Mouse (Mus musculus) limb, embryonic 11.5 days (tissue): ENCODE results near the gene Bcl6. TPM values are rescaled to one million over a fixed set of nuclear protein-coding genes. Genes with fewer than 3 reads are reported as not detected.

Experiments used
- ATAC-seq: fragments of 200-750 bp; cut with Nextera tagmentation; 2 replicates; pipeline ENCODE4 v1.8.0; 2017; ENCODE audit warnings: low read depth; ENCODE audit not compliant: insufficient number of reproducible peaks, low FRiP score, low TSS enrichment
- DNase-seq: peaks from one replicate; pipeline ENCODE4 v3.0.0-alpha.2; 2015; ENCODE audit warnings: low spot score
- H3K27ac ChIP-seq: fragments of 300-500 bp; sonication (generic); replicated peaks from 2 replicates; pipeline ENCODE4 v1.5.1; 2014; ENCODE audit warnings: low read depth, mild to moderate bottlenecking, low read length
- H3K27me3 ChIP-seq: fragments of 300-500 bp; sonication (generic); 2 replicates; pipeline ENCODE4 v1.6.1; 2014; ENCODE audit warnings: mild to moderate bottlenecking, low read length, mixed read lengths; ENCODE audit not compliant: control insufficient read depth, insufficient read depth
- H3K36me3 ChIP-seq: fragments of 300-500 bp; sonication (generic); 2 replicates; pipeline ENCODE4 v1.6.1; 2014; ENCODE audit warnings: mild to moderate bottlenecking, low read length, moderate library complexity, mixed read lengths; ENCODE audit not compliant: control insufficient read depth, insufficient read depth
- H3K4me1 ChIP-seq: fragments of 300-500 bp; sonication (generic); 2 replicates; pipeline ENCODE4 v1.6.1; 2014; ENCODE audit warnings: low read length, mixed read lengths; ENCODE audit not compliant: control insufficient read depth, insufficient read depth
- H3K4me2 ChIP-seq: fragments of 300-500 bp; sonication (generic); 2 replicates; pipeline ENCODE4 v1.6.1; 2014; ENCODE audit warnings: low read depth, mild to moderate bottlenecking, moderate library complexity; ENCODE audit not compliant: severe bottlenecking
- H3K4me3 ChIP-seq: fragments of 300-500 bp; sonication (generic); 2 replicates; pipeline ENCODE4 v1.5.1; 2014; ENCODE audit warnings: low read depth, low read length
- H3K9ac ChIP-seq: fragments of 300-500 bp; sonication (generic); 2 replicates; pipeline ENCODE4 v1.6.1; 2014; ENCODE audit warnings: mild to moderate bottlenecking, low read length
- H3K9me3 ChIP-seq: fragments of 300-500 bp; sonication (generic); 2 replicates; pipeline ENCODE4 v1.6.1; 2016; ENCODE audit warnings: low read length; ENCODE audit not compliant: control insufficient read depth
- WGBS: fragments of 180-500 bp; shearing (Covaris S2); extraction: QIAGEN DNeasy Blood & Tissue Kit; methylation state at CpG from one replicate; pipeline ENCODE4 v1.1.7; 2014; 5-methylcytosine and 5-hydroxymethylcytosine counted together
- polyA plus RNA-seq: library from polyadenylated mRNA; unstranded; fragments of >200 nt; fragmentation: Nextera tagmentation; extraction: Ambion mirVana; gene quantifications from 2 replicates; pipeline ENCODE4 v1.2.1, GENCODE M21; 2014

Bcl6 gene
- polyA plus RNA-seq, result 0.23 and 0.24 TPM in 2 replicates

- no peaks in the 10 kb centered on the region for H3K36me3 ChIP-seq
- H3K27me3 ChIP-seq, result peaks cover 10% of the 10 kb centered on the region; the same call in 1 of the 2 replicates
- H3K4me2 ChIP-seq, result peak within 1 kb of the TSS; percentile 87
- peak within 1 kb of the TSS; percentile 99 for H3K27ac ChIP-seq
- H3K4me1 ChIP-seq, result peaks cover 19% of the 10 kb centered on the region; the same call in 1 of the 2 replicates
- peak within 1 kb of the TSS; percentile 86 for H3K9ac ChIP-seq
- DNase-seq (peak; percentile 87), ATAC-seq (peak; percentile 71)
- H3K9me3 ChIP-seq, result no peaks in the 10 kb centered on the region
- under 1% methylated on average over 68 of the region's 68 CpGs for WGBS
- peak within 1 kb of the TSS; percentile 59 for H3K4me3 ChIP-seq
Measured at GRCm38 (mm10) chr16:23988466-23989208, at the start of gene Bcl6, which contains the start of gene Gm37419. Bcl6 (minus strand) TSS chr16:23988852. Gm37419 (plus strand) TSS chr16:23988482.

- Histone ChIP-seq H3K9me3 (no peaks in the 10 kb centered on the region), H3K9ac (no peak overlapping the region), H3K36me3 (no peaks in the 10 kb centered on the region), H3K27me3 (no peaks in the 10 kb centered on the region), H3K4me2 (no peak overlapping the region), H3K4me1 (no peaks in the 10 kb centered on the region), H3K27ac (no peak overlapping the region), H3K4me3 (no peak overlapping the region)
- no peak for DNase-seq
- no peak for ATAC-seq
- WGBS, result 86% methylated on average over 3 of the region's 3 CpGs
Measured at GRCm38 (mm10) chr16:24036398-24036797, 47.7 kb upstream of the Bcl6 start.

- ATAC-seq, result no peak
- H3K4me2 ChIP-seq, result no peak overlapping the region
Measured at GRCm38 (mm10) chr16:24035767-24036166, 47.1 kb upstream of the Bcl6 start.

GRCm38 (mm10) chr16:24034450-24034849, 45.8 kb upstream of the Bcl6 start:
- no peak for ATAC-seq
- Histone ChIP-seq H3K9ac (no peak overlapping the region), H3K4me2 (no peak overlapping the region), H3K4me1 (no peaks in the 10 kb centered on the region), H3K36me3 (no peaks in the 10 kb centered on the region), H3K4me3 (no peak overlapping the region), H3K9me3 (no peaks in the 10 kb centered on the region), H3K27me3 (no peaks in the 10 kb centered on the region), H3K27ac (no peak overlapping the region)
- DNase-seq, result no peak
- WGBS, result 54% methylated on average over 2 of the region's 2 CpGs

More at GRCm38 (mm10) chr16:24035767-24036166, 47.1 kb upstream of the Bcl6 start:
- Histone ChIP-seq H3K36me3 (no peaks in the 10 kb centered on the region), H3K27ac (no peak overlapping the region), H3K9me3 (no peaks in the 10 kb centered on the region), H3K4me3 (no peak overlapping the region), H3K9ac (no peak overlapping the region), H3K4me1 (no peaks in the 10 kb centered on the region), H3K27me3 (no peaks in the 10 kb centered on the region)
- DNase-seq, result no peak

GRCm38 (mm10) chr16:24033259-24033658, 44.6 kb upstream of the Bcl6 start:
- Histone ChIP-seq H3K9me3 (no peaks in the 10 kb centered on the region), H3K9ac (no peak overlapping the region), H3K36me3 (no peaks in the 10 kb centered on the region), H3K27ac (no peak overlapping the region), H3K27me3 (no peaks in the 10 kb centered on the region), H3K4me1 (no peaks in the 10 kb centered on the region), H3K4me3 (no peak overlapping the region), H3K4me2 (no peak overlapping the region)
- ATAC-seq (no peak), DNase-seq (no peak)
- 90% methylated on average over 5 of the region's 5 CpGs for WGBS

- WGBS, result 76% methylated on average over 2 of the region's 2 CpGs
- H3K4me2 ChIP-seq, result no peak overlapping the region
- H3K27me3 ChIP-seq, result no peaks in the 10 kb centered on the region
- no peaks in the 10 kb centered on the region for H3K4me1 ChIP-seq
- no peak for ATAC-seq
- no peak overlapping the region for H3K9ac ChIP-seq
- no peaks in the 10 kb centered on the region for H3K36me3 ChIP-seq
- no peak for DNase-seq
- no peaks in the 10 kb centered on the region for H3K9me3 ChIP-seq
- H3K4me3 ChIP-seq, result no peak overlapping the region
- no peak overlapping the region for H3K27ac ChIP-seq
Measured at GRCm38 (mm10) chr16:24029965-24030672, 41.5 kb upstream of the Bcl6 start.

- no peak overlapping the region for H3K4me3 ChIP-seq
- H3K27me3 ChIP-seq, result no peaks in the 10 kb centered on the region
- 52% methylated on average over 7 of the region's 7 CpGs for WGBS
- H3K36me3 ChIP-seq, result no peaks in the 10 kb centered on the region
- DNase-seq, result no peak
- no peaks in the 10 kb centered on the region for H3K9me3 ChIP-seq
- no peak overlapping the region for H3K9ac ChIP-seq
- H3K27ac ChIP-seq, result no peak overlapping the region
- ATAC-seq, result no peak
- no peak overlapping the region for H3K4me2 ChIP-seq
- H3K4me1 ChIP-seq, result no peaks in the 10 kb centered on the region
Measured at GRCm38 (mm10) chr16:24025442-24025841, 36.8 kb upstream of the Bcl6 start.

GRCm38 (mm10) chr16:24022605-24023004, 34.0 kb upstream of the Bcl6 start:
- WGBS, result 82% methylated on average over 4 of the region's 4 CpGs
- no peak overlapping the region for H3K9ac ChIP-seq
- H3K4me3 ChIP-seq, result no peak overlapping the region
- no peaks in the 10 kb centered on the region for H3K27me3 ChIP-seq
- no peaks in the 10 kb centered on the region for H3K9me3 ChIP-seq
- no peak overlapping the region for H3K4me2 ChIP-seq
- no peak for ATAC-seq
- no peaks in the 10 kb centered on the region for H3K36me3 ChIP-seq
- no peak overlapping the region for H3K27ac ChIP-seq
- no peaks in the 10 kb centered on the region for H3K4me1 ChIP-seq
- DNase-seq, result no peak
